Mouse (Mus musculus): ENCODE measurements around the gene Lpcat2. TPM values are rescaled to one million over a fixed set of nuclear protein-coding genes. Genes with fewer than 3 reads are reported as not detected.

Gene Lpcat2
- polyA plus RNA-seq, 2 experiments = 10.6 to 14.7 TPM

DNA sequence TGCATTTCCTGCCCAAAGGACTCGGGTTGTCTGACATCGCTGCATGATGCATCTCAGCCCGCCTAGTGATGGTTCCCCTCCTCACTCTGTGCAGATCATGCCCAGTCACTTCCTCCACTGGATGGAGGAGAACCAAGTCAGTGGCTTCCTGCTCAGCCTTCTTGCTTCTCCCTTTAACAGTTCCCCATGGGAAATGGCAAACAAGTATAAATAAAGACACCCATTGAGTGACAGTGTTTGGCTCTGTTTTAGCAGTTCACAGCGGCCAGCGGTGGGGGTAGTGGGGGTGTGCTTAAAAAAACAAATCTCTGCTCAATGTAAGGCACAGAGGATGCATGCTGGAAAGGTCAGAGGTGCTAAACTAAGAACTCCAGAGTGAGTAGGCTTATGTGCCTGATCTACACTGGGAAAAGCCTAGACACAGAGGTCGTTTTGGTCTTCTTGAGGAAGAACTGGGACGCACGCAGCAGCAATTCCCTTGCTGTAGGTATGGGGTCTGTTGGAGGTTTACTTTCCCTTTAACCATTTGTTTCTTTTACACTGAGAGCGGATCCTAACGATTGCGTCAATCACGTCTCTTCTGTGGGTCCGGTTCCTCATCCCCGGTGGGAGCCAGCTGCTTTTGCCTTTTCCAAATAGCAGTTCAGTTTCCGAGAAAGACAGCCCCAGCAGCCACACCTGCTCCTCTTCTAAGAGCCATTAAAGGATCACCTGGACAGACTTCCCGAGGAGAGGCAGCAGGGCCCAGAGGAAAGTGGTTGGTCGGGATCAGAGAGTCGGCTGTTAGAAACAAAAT lies 1.8 kb upstream of the Lpcat2 start:
- Histone ChIP-seq H3K4me2 (replicated peaks; ENCODE audit: low read depth, low read length, severe bottlenecking) (no peak overlapping the region), H3K27ac (replicated peaks; ENCODE audit: low read depth, low read length) (no peak overlapping the region), H3K9ac (ENCODE audit: low read depth, low read length, severe bottlenecking) (no peak overlapping the region), H3K4me3 (replicated peaks; ENCODE audit: low read length) (no peak overlapping the region), H3K36me3 (ENCODE audit: control insufficient read depth, insufficient read depth, low read length) (peaks cover 47% of the 10 kb centered on the region), H3K4me1 (ENCODE audit: control insufficient read depth, insufficient read depth, low read length) (peaks cover 3% of the 10 kb centered on the region; the same call in 1 of the 2 replicates), H3K9me3 (ENCODE audit: control insufficient read depth, low read length) (no peaks in the 10 kb centered on the region), H3K27me3 (ENCODE audit: control insufficient read depth, insufficient read depth, low read length) (no peaks in the 10 kb centered on the region)
- ATAC-seq (ENCODE audit: low FRiP score, low read depth) (no peak), DNase-seq (ENCODE audit: low spot score) (no peak)
- TF ChIP-seq POLR2A (IDR thresholded peaks at IDR 0.05; ENCODE audit: borderline replicate concordance, extremely low read depth, insufficient read depth, insufficient read length) = no peak
- 57% methylated on average over 18 of the region's 18 CpGs for WGBS

DNA sequence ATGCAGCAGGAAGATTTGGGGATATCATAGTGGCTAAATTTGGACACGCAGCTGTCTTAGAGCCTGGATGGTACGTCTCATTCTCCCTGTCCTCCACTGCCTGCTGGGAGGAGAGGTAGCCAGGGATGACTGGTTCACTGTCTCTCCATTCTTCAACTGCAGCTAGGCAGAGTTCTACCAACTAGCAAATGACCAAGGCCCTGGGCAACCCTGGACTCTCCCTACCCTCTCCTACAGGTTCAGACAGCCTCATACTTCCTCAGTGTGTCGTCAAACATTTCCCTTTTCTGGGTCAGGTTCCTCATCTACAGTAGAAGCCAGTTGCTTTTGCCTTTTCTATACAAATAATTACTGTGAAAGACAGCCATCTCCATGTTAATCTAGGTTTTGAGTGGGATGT lies 466 bp upstream of the Lpcat2 start:
- H3K4me3 ChIP-seq (replicated peaks; ENCODE audit: low read length) = peak overlapping the region; percentile 59; the same call in 1 of the 2 replicates
- TF ChIP-seq POLR2A (IDR thresholded peaks at IDR 0.05; ENCODE audit: borderline replicate concordance, extremely low read depth, insufficient read depth, insufficient read length) = no peak
- H3K27ac ChIP-seq (replicated peaks; ENCODE audit: low read depth, low read length) = no peak overlapping the region
- ATAC-seq (ENCODE audit: low FRiP score, low read depth) (no peak), DNase-seq (ENCODE audit: low spot score) (no peak)
- H3K36me3 ChIP-seq (ENCODE audit: control insufficient read depth, insufficient read depth, low read length) = peaks cover 34% of the 10 kb centered on the region
- H3K4me1 ChIP-seq (ENCODE audit: control insufficient read depth, insufficient read depth, low read length) = no peaks in the 10 kb centered on the region
- H3K4me2 ChIP-seq (replicated peaks; ENCODE audit: low read depth, low read length, severe bottlenecking) = peak overlapping the region; percentile 70
- no peaks in the 10 kb centered on the region for H3K9me3 ChIP-seq (ENCODE audit: control insufficient read depth, low read length)
- H3K9ac ChIP-seq (ENCODE audit: low read depth, low read length, severe bottlenecking) = no peak overlapping the region
- no peaks in the 10 kb centered on the region for H3K27me3 ChIP-seq (ENCODE audit: control insufficient read depth, insufficient read depth, low read length)
- 84% methylated on average over 3 of the region's 3 CpGs for WGBS

DNA sequence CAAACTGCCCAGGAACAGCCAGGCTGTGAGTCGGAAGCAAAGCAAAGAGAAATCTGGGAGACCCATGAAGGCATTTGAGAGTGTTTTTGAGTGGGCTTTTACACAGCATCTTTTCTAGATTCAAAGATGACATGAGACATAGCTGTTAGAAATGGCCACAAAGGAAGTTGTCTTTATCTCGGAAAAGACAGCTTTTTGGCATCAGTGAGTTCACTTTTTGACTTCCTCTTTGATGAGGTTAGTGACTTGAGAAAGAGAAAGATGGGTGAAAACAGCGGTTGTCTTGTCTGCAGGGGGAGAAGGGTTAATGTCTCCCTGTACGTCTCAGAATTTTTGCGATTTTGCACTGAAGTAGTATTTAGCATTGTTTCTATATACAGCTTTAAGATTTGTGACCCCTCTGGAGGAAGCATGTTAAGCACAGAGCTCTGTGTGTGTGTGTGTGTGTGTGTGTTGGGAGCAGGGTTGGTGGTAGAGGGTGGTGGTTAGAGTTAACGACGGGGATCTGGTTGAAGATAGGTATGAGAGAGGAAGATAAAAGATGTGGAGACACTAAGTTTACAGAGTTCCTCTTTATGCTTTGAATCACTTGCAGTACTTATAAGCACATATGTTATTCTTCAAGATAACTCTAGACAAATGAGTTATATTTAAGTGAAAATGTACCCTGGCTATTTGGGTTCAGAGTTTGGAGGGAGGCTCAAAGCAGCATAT lies 1.3 kb downstream of the Lpcat2 start:
- H3K27ac ChIP-seq (replicated peaks; ENCODE audit: low read depth, low read length) = no peak overlapping the region
- H3K27me3 ChIP-seq (ENCODE audit: control insufficient read depth, insufficient read depth, low read length) = no peaks in the 10 kb centered on the region
- 73% methylated on average over 7 of the region's 7 CpGs for WGBS
- H3K36me3 ChIP-seq (ENCODE audit: control insufficient read depth, insufficient read depth, low read length) = peaks cover 19% of the 10 kb centered on the region
- H3K4me2 ChIP-seq (replicated peaks; ENCODE audit: low read depth, low read length, severe bottlenecking) = peak overlapping the region; percentile 70; the same call in 1 of the 2 replicates
- ATAC-seq (ENCODE audit: low FRiP score, low read depth) (no peak), DNase-seq (ENCODE audit: low spot score) (no peak)
- peak overlapping the region; percentile 59 for H3K4me3 ChIP-seq (replicated peaks; ENCODE audit: low read length)
- no peaks in the 10 kb centered on the region for H3K9me3 ChIP-seq (ENCODE audit: control insufficient read depth, low read length)
- no peaks in the 10 kb centered on the region for H3K4me1 ChIP-seq (ENCODE audit: control insufficient read depth, insufficient read depth, low read length)
- TF ChIP-seq POLR2A (IDR thresholded peaks at IDR 0.05; ENCODE audit: borderline replicate concordance, extremely low read depth, insufficient read depth, insufficient read length) = no peak
- H3K9ac ChIP-seq (ENCODE audit: low read depth, low read length, severe bottlenecking) = no peak overlapping the region

DNA sequence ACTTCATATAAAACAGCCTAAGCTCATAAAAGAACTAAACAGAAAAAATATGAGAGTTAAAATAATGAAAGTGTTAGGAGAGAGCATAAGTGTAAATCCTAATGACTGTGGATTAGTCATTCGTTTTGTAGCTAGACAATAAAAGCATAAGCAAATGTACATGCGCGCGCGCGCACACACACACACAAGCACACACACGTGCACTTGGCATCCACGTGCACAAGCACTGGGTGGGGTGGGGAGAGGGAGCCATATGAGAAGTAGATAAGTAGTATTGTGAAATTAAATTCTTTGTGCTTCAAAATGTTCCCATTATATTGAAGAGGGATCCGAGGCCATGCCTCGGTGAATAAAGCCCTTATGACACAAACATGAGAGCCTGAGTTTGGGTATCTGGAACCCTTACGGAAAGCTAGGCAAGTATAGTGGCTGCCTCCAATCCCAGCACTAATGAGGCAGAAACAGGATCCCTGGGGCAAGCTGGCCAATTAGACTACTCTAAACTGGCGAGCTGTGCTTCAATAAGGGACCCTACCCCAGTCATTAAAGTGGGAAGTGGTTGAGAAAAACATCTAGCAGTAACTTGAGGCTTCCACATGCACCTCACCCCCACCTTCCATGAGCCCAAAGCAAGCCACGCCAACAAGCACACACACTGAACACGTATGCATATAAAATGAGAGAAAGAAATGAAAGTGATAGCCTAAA lies 3.5 kb downstream of the Lpcat2 start:
- 63% methylated on average over 14 of the region's 14 CpGs for WGBS
- Histone ChIP-seq H3K4me2 (replicated peaks; ENCODE audit: low read depth, low read length, severe bottlenecking) (no peak overlapping the region), H3K27me3 (ENCODE audit: control insufficient read depth, insufficient read depth, low read length) (no peaks in the 10 kb centered on the region), H3K9ac (ENCODE audit: low read depth, low read length, severe bottlenecking) (no peak overlapping the region), H3K4me3 (replicated peaks; ENCODE audit: low read length) (no peak overlapping the region), H3K4me1 (ENCODE audit: control insufficient read depth, insufficient read depth, low read length) (no peaks in the 10 kb centered on the region), H3K36me3 (ENCODE audit: control insufficient read depth, insufficient read depth, low read length) (0 out of 2 replicates have a peak, but pooled peaks cover under 1% of the 10 kb centered on the region), H3K27ac (replicated peaks; ENCODE audit: low read depth, low read length) (no peak overlapping the region), H3K9me3 (ENCODE audit: control insufficient read depth, low read length) (no peaks in the 10 kb centered on the region)
- ATAC-seq (ENCODE audit: low FRiP score, low read depth) = no peak
- no peak for DNase-seq (ENCODE audit: low spot score)
- no peak for TF ChIP-seq POLR2A (IDR thresholded peaks at IDR 0.05; ENCODE audit: borderline replicate concordance, extremely low read depth, insufficient read depth, insufficient read length)

DNA sequence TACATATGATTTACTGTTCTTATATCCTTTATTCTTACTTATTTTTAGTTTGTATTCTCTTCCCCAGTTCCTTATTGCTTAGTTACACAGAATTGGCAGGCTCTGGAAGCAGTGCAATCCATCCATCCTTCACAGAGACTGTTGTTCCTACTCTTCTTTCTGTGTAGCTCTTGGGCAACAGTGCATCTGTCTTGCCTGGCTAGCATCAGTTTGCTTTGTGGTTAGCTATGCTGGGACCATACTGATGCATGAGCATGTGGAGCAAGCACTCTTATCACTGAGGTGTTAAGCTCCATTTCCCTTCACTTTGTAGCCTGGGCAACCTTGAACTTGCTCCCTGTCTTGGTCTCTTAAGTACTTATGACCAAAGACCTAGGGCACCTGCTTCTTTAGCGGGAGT lies 6.8 kb downstream of the Lpcat2 start:
- no peaks in the 10 kb centered on the region for H3K27me3 ChIP-seq (ENCODE audit: control insufficient read depth, insufficient read depth, low read length)
- no peaks in the 10 kb centered on the region for H3K9me3 ChIP-seq (ENCODE audit: control insufficient read depth, low read length)
- ATAC-seq (ENCODE audit: low FRiP score, low read depth) = no peak
- H3K4me2 ChIP-seq (replicated peaks; ENCODE audit: low read depth, low read length, severe bottlenecking) = no peak overlapping the region
- H3K9ac ChIP-seq (ENCODE audit: low read depth, low read length, severe bottlenecking) = no peak overlapping the region
- no peak overlapping the region for H3K4me3 ChIP-seq (replicated peaks; ENCODE audit: low read length)
- H3K4me1 ChIP-seq (ENCODE audit: control insufficient read depth, insufficient read depth, low read length) = peaks cover 6% of the 10 kb centered on the region; the same call in 1 of the 2 replicates
- no peak for TF ChIP-seq POLR2A (IDR thresholded peaks at IDR 0.05; ENCODE audit: borderline replicate concordance, extremely low read depth, insufficient read depth, insufficient read length)
- no peak overlapping the region for H3K27ac ChIP-seq (replicated peaks; ENCODE audit: low read depth, low read length)
- H3K36me3 ChIP-seq (ENCODE audit: control insufficient read depth, insufficient read depth, low read length) = no peaks in the 10 kb centered on the region
- 93% methylated on average over 1 of the region's 1 CpGs for WGBS
- no peak for DNase-seq (ENCODE audit: low spot score)
